Mouse (Mus musculus): ENCODE results near the gene Rgl2. TPM values are rescaled to one million over a fixed set of nuclear protein-coding genes. Genes with fewer than 3 reads are reported as not detected.
"Not testable (repeated sequence)": the region's sequence is repeated elsewhere in the genome, so short reads cannot be mapped to it uniquely, and the experiment has no call there.

The Rgl2 gene
- polyA plus RNA-seq, 1 experiment from 2014 or later, result 9.0 TPM

DNA sequence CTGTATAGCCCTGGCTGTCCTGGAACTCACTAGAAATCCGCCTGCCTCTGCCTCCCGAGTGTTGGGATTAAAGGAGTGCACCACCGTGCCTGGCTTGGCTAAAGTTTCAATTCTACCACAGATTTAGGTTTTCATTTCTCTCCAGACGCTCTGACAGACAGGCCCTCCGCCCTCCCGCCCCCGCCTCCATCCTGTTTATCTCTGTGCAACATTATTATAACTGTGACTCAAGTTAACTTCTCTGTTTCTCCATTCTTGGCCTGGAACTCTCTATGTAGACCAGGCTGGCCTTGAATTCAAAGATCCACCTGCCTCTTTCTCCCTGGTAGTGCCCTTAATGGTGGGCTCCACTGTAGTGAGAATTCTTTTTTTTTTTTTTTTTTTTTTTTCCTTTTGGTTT, 26.9 kb upstream of the Rgl2 start:
- peak overlapping the region; percentile 59 for H3K27ac ChIP-seq (ENCODE audit: low read length)
- 21% methylated on average over 7 of the region's 7 CpGs for WGBS (ENCODE audit: insufficient replicate concordance)
- H3K4me1 ChIP-seq (ENCODE audit: control insufficient read depth, low read depth, low read length), result peaks cover 46% of the 10 kb centered on the region
- no peaks in the 10 kb centered on the region for H3K9me3 ChIP-seq (replicated peaks; ENCODE audit: control insufficient read depth, low read length)
- H3K36me3 ChIP-seq (ENCODE audit: control insufficient read depth, insufficient read depth), result no peaks in the 10 kb centered on the region
- H3K4me2 ChIP-seq (ENCODE audit: low read depth, low read length), result 0 out of 2 replicates have a peak overlapping the region, but pooled peaks have one; percentile 19
- no peak overlapping the region for H3K4me3 ChIP-seq (ENCODE audit: low read depth, low read length)
- no peak overlapping the region for H3K9ac ChIP-seq (ENCODE audit: low read depth, low read length)
- no peaks in the 10 kb centered on the region for H3K27me3 ChIP-seq (ENCODE audit: control insufficient read depth, insufficient read depth, low read depth, low read length)
- no peak for ATAC-seq (ENCODE audit: low read depth)

DNA sequence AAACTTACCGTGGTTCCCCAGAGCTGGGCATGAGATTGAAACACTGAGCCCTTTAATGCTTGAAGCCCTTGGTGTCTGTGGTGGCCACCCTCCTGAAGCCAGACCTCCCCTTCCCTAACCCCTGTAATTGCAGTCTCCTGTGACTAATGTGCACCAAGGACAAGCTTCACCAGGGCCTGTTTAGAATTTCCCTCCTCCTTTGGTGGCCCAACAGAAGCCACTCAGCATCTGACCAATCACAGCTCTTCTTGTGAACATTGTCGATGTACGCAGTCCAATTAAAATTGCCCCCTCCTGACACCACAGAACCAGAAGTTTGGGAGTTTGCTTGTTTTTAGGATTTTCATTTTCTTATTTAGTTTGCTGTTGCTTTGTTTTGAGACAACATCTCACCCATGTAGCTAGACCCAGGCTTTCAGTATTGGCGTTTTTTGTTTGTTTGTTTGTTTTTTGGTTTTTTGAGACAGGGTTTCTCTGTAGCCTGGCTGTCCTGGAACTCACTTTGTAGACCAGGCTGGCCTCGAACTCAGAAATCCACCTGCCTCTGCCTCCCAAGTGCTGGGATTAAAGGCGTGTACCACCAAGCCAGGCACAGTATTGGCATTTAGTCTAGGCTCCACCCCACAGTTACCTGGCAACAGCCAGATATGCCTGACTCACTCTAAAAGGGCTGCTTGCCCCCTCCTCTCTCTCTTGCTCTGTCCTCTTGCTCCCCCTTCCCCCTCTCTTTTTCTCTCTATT, 25.3 kb upstream of the Rgl2 start:
- H3K4me1 ChIP-seq (ENCODE audit: control insufficient read depth, low read depth, low read length), result peaks cover 43% of the 10 kb centered on the region
- not testable (repeated sequence) for H3K9me3 ChIP-seq (replicated peaks; ENCODE audit: control insufficient read depth, low read length); ATAC-seq (ENCODE audit: low read depth); H3K4me2 ChIP-seq (ENCODE audit: low read depth, low read length); H3K9ac ChIP-seq (ENCODE audit: low read depth, low read length); H3K27me3 ChIP-seq (ENCODE audit: control insufficient read depth, insufficient read depth, low read depth, low read length); H3K4me3 ChIP-seq (ENCODE audit: low read depth, low read length); H3K36me3 ChIP-seq (ENCODE audit: control insufficient read depth, insufficient read depth); H3K27ac ChIP-seq (ENCODE audit: low read length)
- WGBS (ENCODE audit: insufficient replicate concordance), result 68% methylated on average over 6 of the region's 6 CpGs

DNA sequence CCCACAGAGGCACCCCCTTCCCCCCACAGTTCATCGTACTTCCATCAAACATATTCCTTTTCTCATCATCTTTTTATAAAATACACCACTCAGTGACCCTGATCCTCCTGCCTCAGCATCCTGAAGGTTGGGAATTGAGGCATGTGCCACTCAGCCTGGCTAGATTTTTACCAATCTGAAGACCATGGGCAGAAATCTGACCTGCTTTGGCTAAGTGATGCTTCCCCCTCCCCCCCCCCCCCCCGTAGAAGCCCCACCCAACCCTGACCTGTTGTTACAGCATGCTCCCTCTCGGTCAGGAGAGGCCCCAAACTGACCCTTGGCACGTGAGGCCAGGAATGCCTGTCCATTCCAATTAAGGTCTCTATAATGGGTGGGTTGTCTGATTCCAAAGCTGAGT, 24.5 kb upstream of the Rgl2 start, which contains the start of gene Platr17:
Gene Platr17, plus strand, starts transcription at position 301 of the 400 bp plus-strand sequence.
- not testable (repeated sequence) for H3K9ac ChIP-seq (ENCODE audit: low read depth, low read length); H3K4me2 ChIP-seq (ENCODE audit: low read depth, low read length); H3K27ac ChIP-seq (ENCODE audit: low read length); H3K4me3 ChIP-seq (ENCODE audit: low read depth, low read length); ATAC-seq (ENCODE audit: low read depth); H3K36me3 ChIP-seq (ENCODE audit: control insufficient read depth, insufficient read depth); H3K9me3 ChIP-seq (replicated peaks; ENCODE audit: control insufficient read depth, low read length); H3K27me3 ChIP-seq (ENCODE audit: control insufficient read depth, insufficient read depth, low read depth, low read length)
- peaks cover 36% of the 10 kb centered on the region for H3K4me1 ChIP-seq (ENCODE audit: control insufficient read depth, low read depth, low read length)
- 22% methylated on average over 4 of the region's 4 CpGs for WGBS (ENCODE audit: insufficient replicate concordance)

DNA sequence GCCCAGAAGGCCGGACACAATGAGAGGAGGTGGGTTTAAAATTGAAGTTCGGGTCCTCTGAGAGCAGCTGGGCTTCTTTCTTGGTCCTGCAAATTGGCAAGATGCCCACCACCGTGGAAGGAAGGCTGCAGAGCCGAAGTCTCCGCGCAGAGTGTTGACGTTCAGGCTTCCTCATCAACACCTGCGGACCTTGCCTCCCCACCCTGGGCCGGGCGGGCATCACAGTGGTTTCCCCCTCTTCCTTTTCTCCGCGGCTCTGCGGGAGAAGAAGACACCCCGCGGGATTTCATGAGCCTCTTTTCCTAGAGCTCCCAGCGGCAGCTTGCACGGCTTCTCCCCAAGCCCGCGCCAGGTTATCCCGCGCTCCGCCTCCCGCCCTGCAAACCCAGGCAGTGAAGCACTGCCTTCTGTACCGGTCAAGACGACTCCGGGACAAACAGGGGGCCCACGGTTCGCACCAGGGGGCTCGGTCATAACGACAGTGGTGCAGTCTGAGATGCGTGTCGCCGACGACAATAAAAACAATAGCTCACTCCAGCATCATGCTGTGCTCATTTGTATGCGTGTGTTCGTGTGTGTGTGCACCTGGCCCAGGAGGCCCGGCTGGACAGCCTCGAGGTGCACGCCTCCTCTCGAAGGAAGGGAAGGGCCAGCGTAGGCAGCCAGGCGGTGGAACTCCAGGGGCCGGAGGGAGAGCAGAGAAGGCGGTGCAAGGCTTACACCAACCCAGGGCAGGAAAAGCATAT, 20.8 kb upstream of the Rgl2 start:
- Histone ChIP-seq H3K27ac (ENCODE audit: low read length) (peak overlapping the region; percentile 94), H3K4me2 (ENCODE audit: low read depth, low read length) (peak overlapping the region; percentile 95), H3K27me3 (ENCODE audit: control insufficient read depth, insufficient read depth, low read depth, low read length) (no peaks in the 10 kb centered on the region), H3K4me3 (ENCODE audit: low read depth, low read length) (peak overlapping the region; percentile 89), H3K36me3 (ENCODE audit: control insufficient read depth, insufficient read depth) (peaks cover 20% of the 10 kb centered on the region), H3K4me1 (ENCODE audit: control insufficient read depth, low read depth, low read length) (peaks cover 18% of the 10 kb centered on the region), H3K9ac (ENCODE audit: low read depth, low read length) (peak overlapping the region; percentile 93), H3K9me3 (replicated peaks; ENCODE audit: control insufficient read depth, low read length) (no peaks in the 10 kb centered on the region)
- ATAC-seq (ENCODE audit: low read depth), result peak; percentile 30
- under 1% methylated on average over 42 of the region's 44 CpGs for WGBS (ENCODE audit: insufficient replicate concordance)

DNA sequence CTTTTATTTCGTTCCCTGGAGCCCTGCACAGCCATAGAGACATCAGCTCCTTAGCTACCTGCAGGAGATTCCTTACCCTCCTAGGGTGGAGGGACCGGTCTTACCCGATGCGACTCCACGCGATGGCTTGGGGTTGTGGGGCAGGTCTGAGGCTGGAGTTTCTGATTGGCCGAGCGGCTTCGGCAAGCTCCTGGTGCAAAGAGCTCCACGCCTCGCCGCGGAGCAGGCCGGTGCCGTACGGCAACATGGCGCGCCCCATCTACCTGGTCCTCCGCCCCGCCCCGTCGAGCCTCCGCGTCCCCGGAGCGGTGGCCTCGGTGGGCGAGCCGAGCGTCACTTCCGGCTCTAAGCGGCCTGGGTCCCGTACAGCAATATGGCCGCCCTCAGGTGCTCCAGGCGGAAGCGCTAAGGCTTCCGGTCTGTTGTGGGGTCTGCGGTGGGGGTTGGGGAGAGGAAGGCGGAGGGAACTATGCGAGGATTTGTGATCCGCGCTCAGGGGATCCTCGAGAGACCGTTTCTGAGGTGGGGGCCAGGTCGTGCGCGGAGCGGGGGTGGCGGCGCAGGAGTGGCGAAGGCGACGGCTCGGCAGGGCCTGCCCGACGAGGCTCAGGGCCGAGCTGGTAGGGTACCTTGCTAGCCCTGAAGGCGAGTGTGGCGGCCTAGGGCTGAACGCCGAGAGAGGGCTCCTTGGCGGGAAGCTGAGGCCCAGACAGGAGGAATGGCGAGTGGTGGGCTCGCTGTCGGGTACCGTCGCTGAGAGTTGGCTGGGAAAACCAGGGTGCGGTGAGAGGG, 20.1 kb upstream of the Rgl2 start, which contains the start of gene Daxx:
Gene Daxx, plus strand, starts transcription at position 338 of the 792 bp plus-strand sequence.
- H3K4me1 ChIP-seq (ENCODE audit: control insufficient read depth, low read depth, low read length), result peaks cover 21% of the 10 kb centered on the region

DNA sequence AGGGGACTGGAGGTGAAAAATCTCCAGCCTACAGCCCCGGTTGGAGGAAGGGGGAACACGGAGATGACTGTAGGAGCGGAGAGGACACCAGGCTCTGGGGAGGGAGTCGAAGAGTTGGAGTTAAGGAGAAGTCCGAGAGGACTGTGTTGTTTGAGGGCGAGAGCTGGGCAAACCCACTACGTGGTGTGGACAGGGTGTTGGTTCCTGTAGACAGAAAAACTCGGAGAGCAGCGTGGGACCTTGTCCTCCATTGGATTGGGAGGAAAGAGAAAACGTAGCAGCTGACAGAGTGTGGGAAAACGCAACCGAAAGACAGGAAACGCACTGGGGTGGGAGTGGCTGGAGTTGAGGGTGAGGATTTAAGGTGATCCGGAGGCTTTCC, 19.5 kb upstream of the Rgl2 start:
- under 1% methylated on average over 14 of the region's 14 CpGs for WGBS (ENCODE audit: insufficient replicate concordance)
- Histone ChIP-seq H3K36me3 (ENCODE audit: control insufficient read depth, insufficient read depth) (peaks cover 28% of the 10 kb centered on the region), H3K4me3 (ENCODE audit: low read depth, low read length) (peak overlapping the region; percentile 89), H3K9ac (ENCODE audit: low read depth, low read length) (peak overlapping the region; percentile 93), H3K27ac (ENCODE audit: low read length) (peak overlapping the region; percentile 94), H3K9me3 (replicated peaks; ENCODE audit: control insufficient read depth, low read length) (no peaks in the 10 kb centered on the region), H3K4me1 (ENCODE audit: control insufficient read depth, low read depth, low read length) (peaks cover 23% of the 10 kb centered on the region), H3K4me2 (ENCODE audit: low read depth, low read length) (peak overlapping the region; percentile 95), H3K27me3 (ENCODE audit: control insufficient read depth, insufficient read depth, low read depth, low read length) (no peaks in the 10 kb centered on the region)
- no peak for ATAC-seq (ENCODE audit: low read depth)

More for the DNA sequence above, 20.1 kb upstream of the Rgl2 start, which contains the start of gene Daxx:
- Histone ChIP-seq H3K27me3 (ENCODE audit: control insufficient read depth, insufficient read depth, low read depth, low read length) (no peaks in the 10 kb centered on the region), H3K4me2 (ENCODE audit: low read depth, low read length) (peak within 1 kb of the TSS; percentile 95), H3K4me3 (ENCODE audit: low read depth, low read length) (peak within 1 kb of the TSS; percentile 89), H3K27ac (ENCODE audit: low read length) (peak within 1 kb of the TSS; percentile 94), H3K9ac (ENCODE audit: low read depth, low read length) (peak within 1 kb of the TSS; percentile 93), H3K36me3 (ENCODE audit: control insufficient read depth, insufficient read depth) (peaks cover 28% of the 10 kb centered on the region), H3K9me3 (replicated peaks; ENCODE audit: control insufficient read depth, low read length) (no peaks in the 10 kb centered on the region)
- whole genome bisulfite sequencing (ENCODE audit: insufficient replicate concordance), result under 1% methylated on average over 68 of the region's 68 CpGs
- peak; percentile 97 for ATAC-seq (ENCODE audit: low read depth)

DNA sequence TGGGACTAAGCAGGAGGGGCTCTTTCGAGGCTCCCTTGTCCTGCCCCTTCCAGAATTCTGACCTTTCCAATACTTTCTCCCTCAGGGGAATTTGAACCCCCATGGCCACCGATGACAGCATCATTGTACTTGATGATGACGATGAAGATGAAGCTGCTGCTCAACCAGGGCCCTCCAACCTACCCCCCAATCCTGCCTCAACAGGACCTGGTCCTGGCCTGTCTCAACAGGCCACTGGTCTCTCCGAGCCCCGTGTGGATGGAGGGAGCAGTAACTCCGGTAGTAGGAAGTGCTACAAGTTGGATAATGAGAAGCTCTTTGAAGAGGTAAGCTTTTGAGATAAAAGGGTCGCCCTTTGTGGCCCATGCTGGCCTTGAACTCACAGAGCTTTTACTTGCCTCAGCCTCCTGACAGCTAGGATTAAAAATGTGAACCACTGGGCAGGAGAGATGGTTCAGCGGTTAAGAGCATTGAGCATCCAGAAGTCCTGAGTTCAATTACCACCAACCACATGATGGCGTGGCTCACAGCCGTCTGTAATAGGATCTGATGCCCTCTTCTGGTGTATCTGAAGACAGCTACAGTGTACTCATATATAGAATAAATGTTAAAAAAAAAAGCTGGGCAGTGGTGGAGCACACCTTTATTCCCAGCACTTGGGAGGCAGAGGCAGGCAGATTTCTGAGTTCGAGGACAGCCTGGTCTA, 18.8 kb upstream of the Rgl2 start:
- 43% methylated on average over 11 of the region's 11 CpGs for WGBS (ENCODE audit: insufficient replicate concordance)
- H3K4me1 ChIP-seq (ENCODE audit: control insufficient read depth, low read depth, low read length), result peaks cover 29% of the 10 kb centered on the region
- H3K9ac ChIP-seq (ENCODE audit: low read depth, low read length), result peak overlapping the region; percentile 93
- peaks cover 28% of the 10 kb centered on the region for H3K36me3 ChIP-seq (ENCODE audit: control insufficient read depth, insufficient read depth)
- ATAC-seq (ENCODE audit: low read depth), result no peak
- peak overlapping the region; percentile 89 for H3K4me3 ChIP-seq (ENCODE audit: low read depth, low read length)
- H3K4me2 ChIP-seq (ENCODE audit: low read depth, low read length), result peak overlapping the region; percentile 95
- H3K27me3 ChIP-seq (ENCODE audit: control insufficient read depth, insufficient read depth, low read depth, low read length), result no peaks in the 10 kb centered on the region
- no peaks in the 10 kb centered on the region for H3K9me3 ChIP-seq (replicated peaks; ENCODE audit: control insufficient read depth, low read length)
- peak overlapping the region; percentile 94 for H3K27ac ChIP-seq (ENCODE audit: low read length)

DNA sequence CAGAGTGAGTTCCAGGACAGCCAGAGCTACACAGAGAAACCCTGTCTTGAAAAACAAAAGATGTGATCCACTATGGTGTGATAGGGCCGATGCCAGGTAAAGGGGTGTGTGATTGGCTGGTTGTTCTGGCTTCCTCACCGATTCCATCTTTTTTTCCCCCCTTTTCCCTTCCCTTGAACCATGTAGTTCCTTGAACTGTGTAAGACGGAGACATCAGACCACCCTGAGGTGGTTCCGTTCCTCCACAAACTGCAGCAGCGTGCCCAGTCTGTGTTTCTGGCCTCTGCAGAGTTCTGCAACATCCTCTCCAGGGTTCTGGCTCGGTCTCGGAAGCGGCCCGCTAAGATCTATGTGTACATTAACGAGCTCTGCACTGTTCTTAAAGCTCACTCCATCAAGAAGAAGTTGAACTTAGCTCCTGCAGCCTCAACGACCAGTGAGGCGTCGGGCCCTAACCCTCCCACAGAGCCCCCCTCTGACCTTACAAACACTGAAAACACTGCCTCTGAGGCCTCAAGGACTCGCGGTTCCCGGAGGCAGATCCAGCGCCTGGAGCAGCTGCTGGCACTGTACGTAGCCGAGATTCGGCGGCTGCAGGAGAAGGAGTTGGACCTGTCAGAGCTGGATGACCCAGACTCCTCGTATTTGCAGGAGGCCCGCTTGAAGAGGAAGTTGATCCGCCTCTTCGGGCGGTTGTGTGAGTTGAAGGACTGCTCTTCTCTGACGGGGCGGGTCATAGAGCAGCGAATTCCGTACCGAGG, 18.1 kb upstream of the Rgl2 start:
- peaks cover 28% of the 10 kb centered on the region for H3K36me3 ChIP-seq (ENCODE audit: control insufficient read depth, insufficient read depth)
- no peaks in the 10 kb centered on the region for H3K27me3 ChIP-seq (ENCODE audit: control insufficient read depth, insufficient read depth, low read depth, low read length)
- 87% methylated on average over 31 of the region's 31 CpGs for WGBS (ENCODE audit: insufficient replicate concordance)
- H3K4me3 ChIP-seq (ENCODE audit: low read depth, low read length), result no peak overlapping the region
- ATAC-seq (ENCODE audit: low read depth), result no peak
- no peak overlapping the region for H3K27ac ChIP-seq (ENCODE audit: low read length)
- H3K9ac ChIP-seq (ENCODE audit: low read depth, low read length), result no peak overlapping the region
- H3K9me3 ChIP-seq (replicated peaks; ENCODE audit: control insufficient read depth, low read length), result no peaks in the 10 kb centered on the region
- peaks cover 30% of the 10 kb centered on the region for H3K4me1 ChIP-seq (ENCODE audit: control insufficient read depth, low read depth, low read length)
- H3K4me2 ChIP-seq (ENCODE audit: low read depth, low read length), result no peak overlapping the region

Data from liver, embryonic 16.5 days (tissue).